Mouse (Mus musculus) CH12.LX (cell line): ENCODE measurements around the gene Pla2r1.

Source experiments
- CHD1 ChIP-seq: IDR thresholded peaks from 2 replicates; pipeline ENCODE4 v1.6.1; 2012; ENCODE audit warnings: low read depth, low read length, improper control_type of control experiment, inconsistent platforms
- CTCF ChIP-seq, 2 experiments: IDR thresholded peaks in 1 of 2; conservative IDR thresholded peaks in 1 of 2; 2 replicates each; pipeline ENCODE4 v1.5.1; 2011 to 2012; ENCODE audit warnings: low read depth in 2 of 2, low read length in 2 of 2, improper control_type of control experiment in 1 of 2, inconsistent platforms in 1 of 2, mild to moderate bottlenecking in 1 of 2, moderate library complexity in 1 of 2
- ELF1 ChIP-seq: IDR thresholded peaks from 2 replicates; pipeline ENCODE4 v1.6.1; 2014; ENCODE audit warnings: low read depth, mild to moderate bottlenecking, inconsistent platforms, low read length, improper control_type of control experiment
- EP300 ChIP-seq: IDR thresholded peaks from 2 replicates; pipeline ENCODE4 v1.6.1; 2011; ENCODE audit warnings: low read length, improper control_type of control experiment
- HCFC1 ChIP-seq: IDR thresholded peaks from 2 replicates; pipeline ENCODE4 v1.6.1; 2012; ENCODE audit warnings: low read depth, mild to moderate bottlenecking, inconsistent platforms, low read length, improper control_type of control experiment
- IRF4 ChIP-seq: IDR thresholded peaks from 2 replicates; pipeline ENCODE4 v1.6.1; 2014; ENCODE audit warnings: low read depth, mild to moderate bottlenecking, inconsistent platforms, low read length, improper control_type of control experiment
- TCF12 ChIP-seq: IDR thresholded peaks from 2 replicates; pipeline ENCODE4 v1.6.1; 2014; ENCODE audit warnings: low read depth, mild to moderate bottlenecking, inconsistent platforms, low read length, improper control_type of control experiment
- USF1 ChIP-seq: IDR thresholded peaks from 2 replicates; pipeline ENCODE4 v1.6.1; 2014; ENCODE audit warnings: low read depth, mild to moderate bottlenecking, inconsistent platforms, low read length, improper control_type of control experiment
- ZNF384 ChIP-seq: IDR thresholded peaks from 2 replicates; pipeline ENCODE4 v1.6.1; 2012; ENCODE audit warnings: low read depth, low read length, improper control_type of control experiment, inconsistent platforms

DNA sequence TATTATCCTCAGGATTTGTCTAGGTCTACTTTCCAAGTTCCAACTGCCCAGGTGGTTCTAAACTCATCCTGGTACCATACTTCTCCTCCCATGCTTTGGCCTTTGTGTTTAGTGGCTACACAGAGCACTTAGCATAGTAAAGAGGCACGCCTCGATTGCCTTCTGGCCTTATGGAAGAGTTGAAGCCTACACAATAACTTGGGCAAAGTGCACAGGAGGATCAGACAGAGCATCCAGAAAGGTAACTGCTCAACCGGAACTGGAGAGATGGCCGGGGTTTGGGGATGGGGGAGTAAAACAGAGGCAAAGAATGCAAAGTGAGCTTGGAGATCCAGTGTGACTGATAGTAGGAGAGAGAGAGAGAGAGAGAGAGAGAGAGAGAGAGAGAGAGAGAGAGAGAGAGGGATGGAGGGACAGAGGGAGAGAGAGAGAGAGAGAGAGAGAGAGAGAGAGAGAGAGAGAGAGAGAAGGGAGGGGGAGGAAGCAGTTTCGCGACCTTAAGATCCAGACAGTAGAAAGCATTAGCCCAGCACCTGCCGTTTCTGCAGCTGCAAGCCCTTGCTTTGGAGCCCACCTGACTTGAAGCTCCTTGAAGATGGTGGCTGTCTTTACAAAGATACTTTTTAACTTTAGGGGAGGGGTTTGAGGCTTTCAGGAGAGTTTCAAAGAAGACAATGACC lies 168.9 kb downstream of the Pla2r1 start:
- no peak for TF ChIP-seq USF1
- TF ChIP-seq EP300, result no peak
- no peak for TF ChIP-seq ZNF384
- TF ChIP-seq IRF4, result no peak
- no peak for TF ChIP-seq CTCF (conservative IDR thresholded peaks at IDR 0.05 in 1 of 2, IDR thresholded peaks at IDR 0.05 in 1 of 2; ENCODE audit: low read depth in 2 of 2, low read length in 2 of 2)
- no peak for TF ChIP-seq TCF12
- TF ChIP-seq HCFC1, result no peak
- no peak for TF ChIP-seq ELF1
- no peak for TF ChIP-seq CHD1
